Mouse (Mus musculus): ENCODE measurements around the gene Myo16.

Myo16 gene

GRCm38 (mm10) chr8:10634421-10634820, 480.7 kb downstream of the Myo16 start:
- DNase-seq: no peak

GRCm38 (mm10) chr8:10638871-10639270, 485.2 kb downstream of the Myo16 start:
- no peak for DNase-seq

- no peak for DNase-seq
Observed at GRCm38 (mm10) chr8:10640176-10640810, 486.6 kb downstream of the Myo16 start.

GRCm38 (mm10) chr8:10640859-10641258, 487.1 kb downstream of the Myo16 start:
- DNase-seq: no peak

- no peak for DNase-seq
Observed at GRCm38 (mm10) chr8:10641343-10641742, 487.6 kb downstream of the Myo16 start.

- no peak for DNase-seq
Observed at GRCm38 (mm10) chr8:10643244-10643643, 489.5 kb downstream of the Myo16 start.

- DNase-seq: peak; percentile 92
Observed at GRCm38 (mm10) chr8:10644481-10644880, 490.8 kb downstream of the Myo16 start.

- DNase-seq: no peak
Observed at GRCm38 (mm10) chr8:10645740-10646139, 492.0 kb downstream of the Myo16 start.

GRCm38 (mm10) chr8:10646485-10646884, 492.8 kb downstream of the Myo16 start:
- DNase-seq: peak; percentile 55

- no peak for DNase-seq
Observed at GRCm38 (mm10) chr8:10651546-10652315, 498.0 kb downstream of the Myo16 start.

GRCm38 (mm10) chr8:10653282-10653681, 499.6 kb downstream of the Myo16 start:
- no peak for DNase-seq

- no peak for DNase-seq
Observed at GRCm38 (mm10) chr8:10654922-10655518, 501.3 kb downstream of the Myo16 start.

- DNase-seq: peak; percentile 76
Observed at GRCm38 (mm10) chr8:10663770-10664470, 510.2 kb downstream of the Myo16 start.

- peak; percentile 65 for DNase-seq
Observed at GRCm38 (mm10) chr8:10664861-10665543, 511.3 kb downstream of the Myo16 start.

GRCm38 (mm10) chr8:10665821-10666283, 512.1 kb downstream of the Myo16 start:
- peak; percentile 58 for DNase-seq

- DNase-seq: no peak
Observed at GRCm38 (mm10) chr8:10671862-10672548, 518.3 kb downstream of the Myo16 start.

- DNase-seq: peak; percentile 67
Observed at GRCm38 (mm10) chr8:10677840-10678410, 524.2 kb downstream of the Myo16 start.

GRCm38 (mm10) chr8:10681926-10682325, 528.2 kb downstream of the Myo16 start:
- no peak for DNase-seq

GRCm38 (mm10) chr8:10683088-10683487, 529.4 kb downstream of the Myo16 start:
- DNase-seq: no peak

All from retina, postnatal 1 day (tissue).